Mouse (Mus musculus) thymus, adult 2 months (tissue): ENCODE measurements around the gene Chit1.

Experiments
- CTCF ChIP-seq: fragments of 200-500 bp; IDR thresholded peaks from 2 replicates; pipeline ENCODE4 v1.5.1; 2012; ENCODE audit warnings: mild to moderate bottlenecking, control low read depth, low read length, moderate library complexity, borderline replicate concordance; ENCODE audit not compliant: control insufficient read depth, poor library complexity, insufficient read depth; ENCODE audit errors: extremely low read depth
- POLR2A ChIP-seq: fragments of 200-500 bp; IDR thresholded peaks from 2 replicates; pipeline ENCODE4 v1.6.1; 2012; ENCODE audit warnings: mild to moderate bottlenecking, low read length, control low read depth, moderate library complexity; ENCODE audit not compliant: control insufficient read depth, poor library complexity, insufficient read depth; ENCODE audit errors: extremely low read depth

GRCm38 (mm10) chr1:134110015-134110414, 1.0 kb upstream of the Chit1 start:
- TF ChIP-seq CTCF (no peak), POLR2A (no peak)
